Mouse (Mus musculus) liver (tissue): ENCODE data around the gene Cst6.

Experiments used
- DNase-seq: peaks from one replicate; pipeline ENCODE4 v3.0.0-alpha.2; 2020; ENCODE audit warnings: mixed read lengths

Gene Cst6

DNA sequence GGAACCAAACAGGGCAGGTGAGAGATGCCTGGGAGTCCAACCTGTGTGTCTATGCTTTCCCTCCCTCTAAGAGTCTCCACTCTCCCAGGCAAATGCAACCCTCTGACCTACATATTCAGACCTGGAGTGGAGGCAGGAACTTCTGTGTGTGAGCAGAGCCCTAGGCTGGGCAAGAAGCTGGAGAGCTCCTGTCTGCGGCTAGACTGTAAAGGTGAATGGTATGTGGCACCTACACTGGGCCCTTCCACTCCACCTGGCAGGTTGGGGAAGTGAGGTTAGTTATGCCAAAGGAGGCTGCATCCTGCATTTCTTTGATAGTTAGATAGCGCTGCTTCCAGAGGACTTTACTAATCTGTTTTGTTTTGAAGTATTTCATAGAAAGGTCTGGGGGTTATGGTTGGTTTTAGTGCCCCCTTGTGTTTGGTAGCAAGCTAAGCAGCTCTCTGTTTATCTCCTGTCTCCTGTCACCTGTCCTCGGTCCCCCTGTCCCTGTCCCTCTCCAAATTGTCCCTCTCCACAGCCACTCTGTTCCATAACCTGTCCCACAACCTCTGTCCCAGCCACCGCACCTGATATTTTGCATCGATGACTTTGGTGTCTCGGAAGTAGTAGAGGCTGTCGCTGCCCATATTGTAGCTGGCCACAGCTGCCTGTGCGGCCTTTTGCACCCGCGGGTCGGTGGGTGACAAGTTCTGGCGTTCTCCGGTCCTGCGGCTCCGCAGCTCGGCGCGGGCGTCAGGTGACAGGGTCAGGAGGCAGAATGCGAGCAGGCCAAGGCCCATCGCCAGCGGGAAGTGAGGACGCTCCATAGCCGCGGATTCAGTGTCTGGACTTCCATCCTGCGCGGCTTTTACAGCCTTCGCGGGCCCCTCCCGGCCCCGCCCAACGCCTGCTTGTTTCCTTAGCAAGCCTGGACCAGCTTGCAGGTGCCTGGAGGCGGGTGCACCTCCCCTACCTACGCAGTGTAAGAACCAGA, 560 bp downstream of the Cst6 start:
- DNase-seq, result peak; percentile 10

DNA sequence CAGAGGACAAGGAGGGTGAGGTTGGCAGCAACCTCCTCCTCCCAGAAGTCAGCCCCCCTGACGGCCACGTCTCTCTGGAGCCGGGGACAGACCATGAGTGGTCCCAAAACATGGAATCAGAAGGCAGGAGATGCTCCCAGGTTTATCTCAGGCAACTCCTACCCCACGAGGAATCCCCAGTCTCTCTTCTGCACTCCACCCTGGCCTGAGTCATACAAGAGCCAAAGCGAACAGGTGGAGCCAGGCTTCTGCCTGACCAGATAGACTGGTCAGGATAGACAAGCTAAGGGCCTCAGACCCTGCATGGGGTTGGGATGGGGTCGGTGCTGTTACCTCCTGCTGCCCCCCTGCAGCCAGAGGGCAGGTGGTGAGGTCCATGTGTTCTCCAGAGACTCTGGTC, 1.3 kb downstream of the Cst6 start:
- no peak for DNase-seq

- DNase-seq, result no peak
Measured at GRCm38 (mm10) chr19:5345297-5346131, 3.9 kb downstream of the Cst6 start.

DNA sequence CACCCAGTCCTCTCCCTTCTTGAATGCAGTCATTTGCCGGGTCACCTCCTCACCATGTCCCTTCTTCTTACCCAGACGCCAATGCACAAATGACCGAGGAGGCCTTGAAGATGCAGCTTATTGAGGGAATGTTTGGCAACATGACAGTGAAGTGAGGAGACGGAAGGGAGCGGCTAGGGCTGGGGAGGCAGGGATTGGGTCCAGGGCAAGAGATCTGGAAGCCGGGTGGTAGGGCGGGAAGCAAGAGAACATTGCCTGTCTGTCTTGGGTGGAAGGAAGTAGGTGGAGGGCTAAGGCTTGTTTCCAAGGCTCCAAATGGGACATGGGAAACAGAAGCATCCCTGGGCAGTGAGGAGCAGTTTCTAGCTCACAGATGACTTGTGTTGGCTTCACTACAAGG, 8.0 kb downstream of the Cst6 start:
- DNase-seq, result no peak

- DNase-seq, result peak; percentile 77
Measured at GRCm38 (mm10) chr19:5337975-5338374, 11.4 kb downstream of the Cst6 start.

DNA sequence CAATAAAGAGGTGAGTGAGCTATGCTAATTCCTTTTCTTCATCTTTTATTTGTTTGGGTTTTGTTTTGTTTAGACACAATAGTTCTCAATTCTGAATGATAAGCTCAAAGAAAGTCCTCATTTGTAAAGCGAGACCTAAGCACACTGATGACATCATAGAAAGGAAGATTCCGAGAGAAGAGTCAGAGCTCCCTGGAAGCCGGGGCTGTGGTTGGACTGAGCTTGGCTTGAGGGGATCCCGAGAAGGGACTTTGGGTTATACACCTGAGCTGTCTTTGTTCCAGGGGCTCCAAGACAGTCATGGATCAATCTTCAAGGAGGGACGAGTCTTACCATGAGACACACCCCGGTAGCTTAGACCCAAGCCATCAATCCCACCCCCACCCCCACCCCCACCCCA, 13.9 kb downstream of the Cst6 start, which contains the start of gene Catsper1:
Gene Catsper1 (plus strand): TSS at position 301 of the 400 bp plus-strand sequence.
- no peak for DNase-seq

- no peak for DNase-seq
Measured at GRCm38 (mm10) chr19:5334741-5335140, 14.6 kb downstream of the Cst6 start.

- DNase-seq, result no peak
Measured at GRCm38 (mm10) chr19:5327970-5328369, 21.4 kb downstream of the Cst6 start.

GRCm38 (mm10) chr19:5323801-5324200, 25.6 kb downstream of the Cst6 start:
- no peak for DNase-seq

DNA sequence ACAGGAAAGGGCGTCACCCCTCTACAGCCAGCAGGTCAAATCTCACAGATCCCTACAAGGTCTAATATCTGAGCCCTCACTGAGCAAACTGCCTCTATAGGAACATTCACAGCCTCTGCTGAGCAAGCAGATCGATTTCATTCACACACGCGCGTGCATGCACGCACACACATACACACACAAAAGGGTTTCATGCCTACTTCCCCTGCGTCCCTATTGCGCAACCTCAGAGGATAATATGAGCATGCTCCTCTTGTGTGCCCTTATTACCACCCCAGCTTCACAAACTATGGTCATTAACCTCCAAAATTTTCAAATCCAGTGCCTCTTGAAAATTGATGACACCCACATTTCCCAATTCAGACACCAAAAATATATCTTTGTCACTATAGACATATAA, 36.2 kb downstream of the Cst6 start:
- DNase-seq, result no peak

GRCm38 (mm10) chr19:5309025-5309424, 40.3 kb downstream of the Cst6 start:
- DNase-seq, result no peak

DNA sequence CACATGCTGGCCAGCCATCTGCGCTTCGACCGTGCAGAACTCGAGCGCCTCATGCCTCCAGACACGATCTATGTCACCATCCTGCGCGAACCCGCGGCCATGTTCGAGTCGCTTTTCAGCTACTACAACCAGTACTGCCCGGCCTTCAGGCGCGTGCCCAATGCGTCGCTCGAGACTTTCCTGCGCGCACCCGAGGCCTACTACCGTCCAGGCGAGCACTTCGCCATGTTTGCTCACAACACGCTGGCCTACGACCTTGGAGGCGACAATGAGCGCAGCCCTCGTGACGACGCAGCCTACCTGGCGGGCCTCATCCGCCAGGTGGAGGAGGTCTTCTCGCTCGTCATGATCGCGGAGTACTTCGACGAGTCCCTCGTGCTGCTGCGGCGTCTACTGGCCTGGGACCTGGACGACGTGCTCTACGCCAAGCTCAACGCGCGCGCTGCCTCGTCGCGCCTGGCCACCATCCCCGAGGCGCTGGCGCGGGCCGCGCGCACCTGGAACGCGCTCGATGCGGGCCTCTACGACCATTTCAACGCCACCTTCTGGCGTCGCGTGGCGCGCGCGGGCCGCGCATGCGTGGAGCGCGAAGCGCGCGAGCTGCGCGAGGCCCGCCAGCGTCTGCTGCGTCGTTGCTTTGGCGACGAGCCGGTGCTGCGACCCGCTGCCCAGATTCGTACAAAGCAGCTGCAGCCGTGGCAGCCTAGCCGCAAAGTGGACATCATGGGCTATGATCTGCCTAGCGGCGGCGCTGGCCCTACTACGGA, 42.2 kb downstream of the Cst6 start:
- DNase-seq, result peak; percentile 24

- DNase-seq, result no peak
Measured at GRCm38 (mm10) chr19:5306279-5306678, 43.1 kb downstream of the Cst6 start.

DNA sequence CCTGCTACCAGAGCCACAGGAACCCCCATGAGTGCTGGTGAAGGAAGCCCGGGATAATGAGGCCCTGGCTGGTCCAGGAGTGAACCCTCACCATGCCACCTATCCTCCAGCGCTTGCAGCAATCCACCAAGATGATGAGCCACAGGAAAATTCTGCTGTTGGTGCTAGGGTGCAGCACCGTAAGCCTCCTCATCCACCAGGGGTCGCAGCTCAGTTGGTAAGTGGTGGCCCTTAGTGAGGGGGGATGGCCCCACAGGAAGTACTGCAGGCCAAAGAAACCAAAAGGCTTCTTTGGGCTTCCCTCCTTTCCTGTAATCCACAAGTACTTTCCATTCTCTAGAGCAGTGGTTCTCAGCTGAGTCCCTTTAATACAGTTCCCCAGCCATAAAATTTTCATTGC, 46.9 kb downstream of the Cst6 start:
- peak; percentile 59 for DNase-seq

GRCm38 (mm10) chr19:5300588-5300987, 48.8 kb downstream of the Cst6 start:
- no peak for DNase-seq

- DNase-seq, result no peak
Measured at GRCm38 (mm10) chr19:5297903-5298800, 51.2 kb downstream of the Cst6 start, which contains the start of gene Gal3st3. Gene Gal3st3, plus strand, starts transcription at chr19:5298331.

- DNase-seq, result no peak
Measured at GRCm38 (mm10) chr19:5296630-5297029, 52.7 kb downstream of the Cst6 start.

DNA sequence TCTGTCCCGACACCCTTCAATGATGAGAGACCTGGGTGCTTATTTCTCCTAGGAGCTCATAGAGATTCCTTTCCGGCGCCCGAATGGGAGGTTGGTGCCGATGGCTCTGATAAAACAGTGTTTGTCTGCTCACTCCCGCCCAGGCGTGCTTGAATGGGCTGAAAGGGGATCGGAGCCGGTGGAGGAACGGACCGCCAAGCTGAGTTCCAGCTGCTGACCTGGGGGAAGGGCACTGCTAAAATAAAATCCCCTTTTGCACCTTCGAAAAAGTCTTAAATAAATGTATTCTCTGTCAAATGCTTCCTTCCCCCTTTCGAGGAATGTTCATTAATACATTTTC, 53.7 kb downstream of the Cst6 start:
- DNase-seq, result no peak

DNA sequence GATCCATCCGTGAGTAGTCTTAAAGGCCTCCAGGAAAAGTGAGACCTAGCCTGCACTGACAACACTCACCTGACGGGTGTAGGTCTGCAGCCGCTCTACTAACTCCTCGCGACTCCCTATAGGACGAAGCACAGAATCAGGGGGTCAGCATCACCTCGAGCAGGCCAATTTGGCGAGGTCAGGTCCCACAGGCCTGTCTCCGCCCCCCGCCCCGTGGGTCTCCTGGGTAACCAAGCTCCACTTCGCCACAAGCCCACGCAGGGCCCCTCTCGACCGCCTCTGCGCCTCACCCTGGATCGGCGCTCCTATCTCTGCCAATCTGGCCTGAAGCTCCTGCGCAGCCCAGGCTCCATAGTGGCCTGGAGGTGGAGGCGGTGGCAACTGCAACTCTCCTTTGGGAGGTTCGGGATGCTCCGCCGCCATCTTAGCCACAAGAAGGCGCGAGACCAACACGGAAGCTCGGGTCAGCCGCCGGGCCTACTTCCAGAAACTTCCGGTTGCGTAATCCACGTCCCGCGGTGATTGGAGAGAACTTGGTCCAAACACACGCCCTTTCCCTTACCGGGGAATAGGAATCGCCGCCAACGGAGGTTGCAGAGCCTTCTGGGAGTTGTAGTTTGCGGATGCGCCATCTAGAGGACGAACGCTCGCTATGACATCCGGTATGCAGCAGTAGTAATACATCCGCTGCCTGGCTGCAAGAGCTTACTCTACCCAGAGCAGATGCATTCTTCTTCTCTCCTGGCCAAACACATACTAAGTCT, 54.2 kb downstream of the Cst6 start, which contains the start of gene Sf3b2:
Gene Sf3b2 (minus strand): TSS at position 484 of the 764 bp plus-strand sequence.
- peak; percentile 98 for DNase-seq
